ENCODE assay signal across 29 mouse cellular contexts in the genomic region with DNA sequence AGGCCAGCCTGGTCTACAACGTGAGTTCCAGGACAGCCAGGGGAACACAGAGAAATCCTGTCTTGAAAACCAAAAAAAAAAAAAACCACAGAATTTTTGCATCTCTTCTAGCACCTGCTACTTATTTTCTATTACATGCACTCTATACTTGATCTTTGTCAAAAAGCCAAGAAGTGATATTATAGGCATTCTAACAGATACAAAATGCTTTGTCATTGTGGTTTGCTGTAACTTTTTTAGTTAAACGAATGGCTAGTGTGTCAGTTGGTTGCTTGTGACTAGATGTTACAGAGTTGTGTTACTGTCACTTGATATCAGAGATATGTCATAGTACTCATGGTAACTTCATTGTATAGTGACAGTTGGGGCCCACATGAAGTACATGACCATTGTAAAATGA.
A peak's percentile ranks its signal among the peaks of the same experiment; 100 is the strongest.
DNase-seq lines count a peak whose midpoint lies in the region; ATAC-seq and TF ChIP-seq lines count a peak whose summit lies in the region.
"Had no signal": no experiment of that assay in that cellular context is flagged by ENCODE, and none has a peak within 500 bp of the region (broad histone marks: within the 10 kb centered on the region; RNA-seq: fewer than 3 reads in every experiment).

No protein-coding gene starts in this region.

- no peak overlapping the region for H3K9ac ChIP-seq in liver, postnatal 0 days (replicated peaks)
- H3K9ac ChIP-seq in intestine, postnatal 0 days (ENCODE audit: low read depth, low read length), result no peak overlapping the region
- H3K9ac ChIP-seq: embryonic facial prominence, embryonic 13.5 days; heart, embryonic 12.5 days; hindbrain, embryonic 14.5 days; limb, embryonic 13.5 days; midbrain, embryonic 15.5 days had no signal

- DNase-seq in 3T3-L1 (ENCODE audit: low read depth, low spot score) (peak; percentile 1), 416B (ENCODE audit: low read depth) (peak; percentile 92)
- peak; percentile 24 for DNase-seq in c-Kit-positive CD71-positive TER-119-positive erythroid progenitor cells, embryonic 14.5 days (ENCODE audit: low spot score)
- no peak for DNase-seq in liver, postnatal 0 days
- no peak for DNase-seq in urinary bladder, postnatal 10 days (ENCODE audit: low spot score)
- no peak for DNase-seq in spleen, adult 12 weeks (ENCODE audit: low spot score)
- DNase-seq: adrenal gland, adult 2 months; cerebellum, adult 11 months; cerebellum, adult 9-11 months; gastrocnemius, adult 2 months; gastrocnemius, postnatal 36 days; heart, adult 2 months; kidney, adult 11 months; kidney, postnatal 14 days; lung, adult 2 months; lung, postnatal 10 days; right cerebral cortex, postnatal 25 days; spleen, adult 18-20 months had no signal

- no peaks in the 10 kb centered on the region for H3K27me3 ChIP-seq in liver, postnatal 0 days (ENCODE audit: insufficient read depth, low read length)
- no peaks in the 10 kb centered on the region for H3K27me3 ChIP-seq in intestine, postnatal 0 days (replicated peaks; ENCODE audit: control insufficient read depth, insufficient read depth, low read length)
- H3K27me3 ChIP-seq: embryonic facial prominence, embryonic 13.5 days; heart, embryonic 12.5 days; limb, embryonic 13.5 days; midbrain, embryonic 15.5 days had no signal

- peak; percentile 73 for TF ChIP-seq EP300 in liver, postnatal 0 days (IDR thresholded peaks at IDR 0.05; ENCODE audit: low read depth)

- WGBS in liver, postnatal 0 days (ENCODE audit: insufficient replicate concordance), result 49% methylated on average over 2 of the region's 2 CpGs
- WGBS in intestine, postnatal 0 days, result 88% methylated on average over 2 of the region's 2 CpGs

- no peak; the same call in 1 of the 2 replicates for ATAC-seq in liver, postnatal 0 days
- no peak for ATAC-seq in intestine, postnatal 0 days
- ATAC-seq: forebrain, embryonic 16.5 days; midbrain, embryonic 15.5 days had no signal

- 0 out of 2 replicates have a peak, but pooled peaks cover 2% of the 10 kb centered on the region for H3K4me1 ChIP-seq in liver, postnatal 0 days (ENCODE audit: insufficient read depth)
- no peaks in the 10 kb centered on the region for H3K4me1 ChIP-seq in intestine, postnatal 0 days (replicated peaks; ENCODE audit: control insufficient read depth, insufficient read depth, low read length)
- H3K4me1 ChIP-seq: embryonic facial prominence, embryonic 13.5 days; forebrain, embryonic 10.5 days; heart, embryonic 12.5 days; limb, embryonic 13.5 days; midbrain, embryonic 10.5 days; midbrain, embryonic 15.5 days had no signal

- no peak overlapping the region for H3K4me2 ChIP-seq in liver, postnatal 0 days (ENCODE audit: low read depth, low read length)
- no peak overlapping the region for H3K4me2 ChIP-seq in intestine, postnatal 0 days (replicated peaks; ENCODE audit: low read depth)
- H3K4me2 ChIP-seq: embryonic facial prominence, embryonic 13.5 days; heart, embryonic 12.5 days; hindbrain, embryonic 14.5 days; limb, embryonic 13.5 days; midbrain, embryonic 15.5 days had no signal

- H3K9me3 ChIP-seq in liver, postnatal 0 days (ENCODE audit: low read length), result no peaks in the 10 kb centered on the region
- no peaks in the 10 kb centered on the region for H3K9me3 ChIP-seq in intestine, postnatal 0 days (ENCODE audit: control insufficient read depth)
- H3K9me3 ChIP-seq: embryonic facial prominence, embryonic 13.5 days; forebrain, embryonic 10.5 days; heart, embryonic 12.5 days; limb, embryonic 13.5 days; midbrain, embryonic 10.5 days; midbrain, embryonic 15.5 days had no signal

- H3K36me3 ChIP-seq in liver, postnatal 0 days (replicated peaks; ENCODE audit: insufficient read depth, low read length), result peaks cover 35% of the 10 kb centered on the region
- peaks cover 16% of the 10 kb centered on the region for H3K36me3 ChIP-seq in intestine, postnatal 0 days (ENCODE audit: control insufficient read depth, insufficient read depth)

- no peak overlapping the region for H3K27ac ChIP-seq in liver, postnatal 0 days (ENCODE audit: low read depth)
- no peak overlapping the region for H3K27ac ChIP-seq in intestine, postnatal 0 days (ENCODE audit: low read depth, low read length)
- H3K27ac ChIP-seq: embryonic facial prominence, embryonic 13.5 days; forebrain, embryonic 10.5 days; gastrocnemius, adult 2 months; heart, adult 2 months; hindbrain, embryonic 14.5 days; left cerebral cortex, adult 2 months; limb, embryonic 13.5 days; macrophage; midbrain, embryonic 10.5 days; midbrain, embryonic 15.5 days had no signal

- no peak overlapping the region for H3K4me3 ChIP-seq in liver, postnatal 0 days (ENCODE audit: low read depth, low read length)
- H3K4me3 ChIP-seq in intestine, postnatal 0 days (ENCODE audit: low read depth, low read length), result no peak overlapping the region
- H3K4me3 ChIP-seq: embryonic facial prominence, embryonic 13.5 days; forebrain, embryonic 10.5 days; gastrocnemius, adult 2 months; heart, adult 2 months; heart, embryonic 12.5 days; left cerebral cortex, adult 2 months; limb, embryonic 13.5 days; midbrain, embryonic 10.5 days; midbrain, embryonic 15.5 days had no signal

- TF ChIP-seq CTCF in liver, postnatal 0 days (IDR thresholded peaks at IDR 0.05; ENCODE audit: low read depth), result no peak
- no peak for TF ChIP-seq CTCF in intestine, postnatal 0 days (IDR thresholded peaks at IDR 0.05; ENCODE audit: low read depth)

Comparison
In these comparisons a context has a peak if more than half of its experiments do, and no peak if none do; other contexts are left out.
1. DNase-seq: peak in 3T3-L1 (single experiment), 416B (single experiment) and c-Kit-positive CD71-positive TER-119-positive erythroid progenitor cells, embryonic 14.5 days (single experiment); none in liver, postnatal 0 days (single experiment), urinary bladder, postnatal 10 days (single experiment) and spleen, adult 12 weeks (single experiment).